Mouse (Mus musculus): ENCODE results near the gene Ptprn.

DNA sequence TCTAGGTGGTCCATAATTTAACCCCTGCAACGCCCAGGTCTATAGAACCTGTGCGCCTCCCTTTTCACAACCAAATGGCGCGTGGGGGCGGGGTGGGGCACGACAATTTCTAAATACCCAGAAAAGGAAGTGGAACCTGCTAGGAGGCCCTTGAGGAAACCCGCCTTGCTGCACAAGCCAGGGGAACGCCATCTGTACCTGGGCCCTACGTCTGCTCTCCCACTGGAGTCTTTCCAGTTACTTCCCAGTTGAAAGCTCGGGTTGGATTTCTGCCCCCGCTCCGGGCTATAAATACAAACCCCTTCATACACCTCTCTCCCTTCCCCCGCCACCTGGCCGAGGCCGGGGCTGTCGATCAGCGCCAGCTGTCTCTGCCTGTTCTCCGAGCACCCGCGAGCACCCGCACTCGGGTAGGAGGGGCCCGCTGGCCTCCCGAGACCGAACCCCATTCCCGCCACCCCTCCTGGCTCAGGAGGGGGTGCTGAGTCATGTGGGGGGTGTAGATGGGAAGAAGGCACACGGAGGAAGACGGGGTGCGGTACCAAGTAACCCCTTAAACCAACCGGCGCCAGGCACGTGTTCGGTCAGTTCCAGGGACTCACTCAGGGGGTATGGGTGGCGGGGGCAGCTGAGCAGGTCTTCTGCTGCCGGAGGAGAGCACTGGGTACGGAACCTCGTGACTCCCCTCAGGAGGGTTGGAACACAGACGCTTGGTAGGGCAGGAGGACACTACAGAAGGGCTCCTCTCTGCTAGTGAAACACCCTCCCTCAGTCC, 45.9 kb downstream of the Ptprn start:
- TF ChIP-seq CTCF (IDR thresholded peaks at IDR 0.05; ENCODE audit: low read depth) (no peak), EP300 (IDR thresholded peaks at IDR 0.05; ENCODE audit: low read depth) (no peak)

Measured in heart, postnatal 0 days (tissue).